Mouse (Mus musculus) ES-Bruce4 (cell line): ENCODE data around the gene Ndufaf8.

Source experiments
- CTCF ChIP-seq: IDR thresholded peaks from one replicate; pipeline ENCODE4 v1.8.1; 2011; ENCODE audit warnings: low read depth, low read length
- EP300 ChIP-seq: IDR thresholded peaks from 2 replicates; pipeline ENCODE4 v1.6.1; 2011; ENCODE audit warnings: low read depth, low read length; ENCODE audit not compliant: insufficient read depth
- POLR2A ChIP-seq: IDR thresholded peaks from one replicate; pipeline ENCODE4 v1.8.1; 2011; ENCODE audit warnings: low read length; ENCODE audit not compliant: insufficient read depth

- TF ChIP-seq CTCF (peak; percentile 92), POLR2A (no peak), EP300 (no peak)
These were observed 12.3 kb downstream of the Ndufaf8 start for GRCm38 (mm10) chr11:120111033-120111432.
